Mouse (Mus musculus): ENCODE data around the gene Noto. TPM values are rescaled to one million over a fixed set of nuclear protein-coding genes. Genes with fewer than 3 reads are reported as not detected.
A peak's percentile ranks its signal among the peaks of the same experiment; 100 is the strongest.

Gene Noto
- polyA plus RNA-seq, 1 experiment from 2014 or later = not detected

- H3K9ac ChIP-seq = no peak overlapping the region
- 48% methylated on average over 5 of the region's 5 CpGs for WGBS
- H3K4me3 ChIP-seq = no peak overlapping the region
- no peaks in the 10 kb centered on the region for H3K4me1 ChIP-seq
- ATAC-seq (ENCODE audit: extremely low read depth, insufficient number of reproducible peaks, low FRiP score, low TSS enrichment) = no peak
- H3K9me3 ChIP-seq = no peaks in the 10 kb centered on the region
- H3K27me3 ChIP-seq (replicated peaks) = peaks cover 29% of the 10 kb centered on the region
- no peaks in the 10 kb centered on the region for H3K36me3 ChIP-seq
- H3K27ac ChIP-seq (replicated peaks) = no peak overlapping the region
- no peak overlapping the region for H3K4me2 ChIP-seq
Measured at GRCm38 (mm10) chr6:85388608-85389007, 35.1 kb upstream of the Noto start.

DNA sequence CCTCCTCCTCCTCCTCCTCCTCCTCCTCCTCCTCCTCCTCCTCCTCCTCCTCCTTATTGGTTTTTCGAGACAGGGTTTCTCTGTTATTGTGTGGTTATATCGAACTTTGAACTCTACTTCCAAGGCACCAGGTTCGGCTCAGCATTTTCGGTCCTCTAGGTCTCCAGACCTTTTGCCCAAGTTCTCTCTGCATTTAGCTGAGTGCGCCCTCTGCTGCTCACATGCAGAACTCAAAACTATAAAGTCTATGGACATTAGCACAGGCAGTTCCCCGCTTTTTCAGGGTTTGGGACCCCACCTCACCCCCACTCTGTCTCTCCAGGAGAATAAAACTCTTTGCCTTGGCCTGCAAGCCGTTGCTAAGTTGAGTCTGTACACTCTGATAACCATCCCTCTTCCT, 31.9 kb upstream of the Noto start:
- no peak overlapping the region for H3K27ac ChIP-seq (replicated peaks)
- H3K4me1 ChIP-seq = no peaks in the 10 kb centered on the region
- H3K36me3 ChIP-seq = no peaks in the 10 kb centered on the region
- no peak for ATAC-seq (ENCODE audit: extremely low read depth, insufficient number of reproducible peaks, low FRiP score, low TSS enrichment)
- 0 out of 2 replicates have a peak overlapping the region, but pooled peaks have one; percentile 5 for H3K9ac ChIP-seq
- H3K4me3 ChIP-seq = no peak overlapping the region
- no peak overlapping the region for H3K4me2 ChIP-seq
- 12% methylated on average over 6 of the region's 7 CpGs for WGBS
- no peaks in the 10 kb centered on the region for H3K9me3 ChIP-seq
- H3K27me3 ChIP-seq (replicated peaks) = peaks cover 16% of the 10 kb centered on the region

DNA sequence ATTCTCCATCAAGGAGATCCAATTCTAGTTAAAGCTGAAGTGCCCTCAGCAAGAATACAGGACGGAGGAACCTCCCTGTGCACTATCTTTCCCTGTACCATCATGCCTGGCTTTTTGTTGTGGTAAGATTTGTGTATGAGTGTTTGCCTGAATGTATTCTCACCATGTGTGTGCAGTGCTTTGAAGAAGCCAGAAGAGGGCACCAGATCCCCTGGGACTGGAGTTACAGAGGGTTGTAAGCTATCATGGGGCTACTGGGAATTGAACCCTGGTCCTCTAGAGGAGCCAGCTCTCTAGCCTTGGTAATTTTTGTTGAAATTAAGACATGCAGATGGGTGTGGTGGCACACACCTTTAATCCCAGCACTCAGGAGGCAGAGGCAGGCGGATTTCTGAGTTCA, 28.3 kb upstream of the Noto start:
- ATAC-seq (ENCODE audit: extremely low read depth, insufficient number of reproducible peaks, low FRiP score, low TSS enrichment) = no peak
- Histone ChIP-seq H3K4me3 (no peak overlapping the region), H3K36me3 (no peaks in the 10 kb centered on the region), H3K9ac (no peak overlapping the region), H3K4me1 (no peaks in the 10 kb centered on the region), H3K27me3 (replicated peaks) (peaks cover 5% of the 10 kb centered on the region; the same call in 1 of the 2 replicates), H3K9me3 (no peaks in the 10 kb centered on the region), H3K4me2 (no peak overlapping the region), H3K27ac (replicated peaks) (no peak overlapping the region)
- WGBS = 76% methylated on average over 2 of the region's 2 CpGs

DNA sequence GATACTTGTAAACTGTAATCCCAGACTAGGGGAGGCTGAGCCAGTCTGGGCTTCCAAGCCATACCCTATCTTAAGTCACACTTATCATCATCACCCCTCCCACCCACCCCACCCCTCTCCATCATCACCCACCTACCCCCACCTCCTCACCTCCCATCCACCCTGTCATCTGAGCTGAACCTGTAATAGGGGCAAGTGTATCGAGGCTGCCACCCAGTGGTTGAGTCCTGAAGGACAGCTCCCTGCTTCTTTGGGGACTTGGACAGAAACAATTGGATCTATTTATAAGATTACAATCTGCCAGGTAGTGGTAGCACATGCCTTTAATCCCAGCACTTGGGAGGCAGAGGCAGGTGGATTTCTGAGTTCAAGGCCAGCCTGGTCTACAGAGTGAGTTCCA, 26.5 kb upstream of the Noto start:
- no peak for ATAC-seq (ENCODE audit: extremely low read depth, insufficient number of reproducible peaks, low FRiP score, low TSS enrichment)
- H3K4me3 ChIP-seq = no peak overlapping the region
- no peaks in the 10 kb centered on the region for H3K36me3 ChIP-seq
- H3K9ac ChIP-seq = no peak overlapping the region
- 16% methylated on average over 1 of the region's 1 CpGs for WGBS
- H3K27me3 ChIP-seq (replicated peaks) = peaks cover under 1% of the 10 kb centered on the region; the same call in 1 of the 2 replicates
- H3K4me2 ChIP-seq = no peak overlapping the region
- H3K9me3 ChIP-seq = no peaks in the 10 kb centered on the region
- H3K27ac ChIP-seq (replicated peaks) = no peak overlapping the region
- H3K4me1 ChIP-seq = no peaks in the 10 kb centered on the region

- Histone ChIP-seq H3K9ac (no peak overlapping the region), H3K4me2 (no peak overlapping the region), H3K4me3 (no peak overlapping the region), H3K9me3 (no peaks in the 10 kb centered on the region), H3K4me1 (no peaks in the 10 kb centered on the region), H3K27ac (replicated peaks) (no peak overlapping the region), H3K27me3 (replicated peaks) (peaks cover 4% of the 10 kb centered on the region; the same call in 1 of the 2 replicates), H3K36me3 (no peaks in the 10 kb centered on the region)
- ATAC-seq (ENCODE audit: extremely low read depth, insufficient number of reproducible peaks, low FRiP score, low TSS enrichment) = no peak
- WGBS = 25% methylated on average over 5 of the region's 5 CpGs
Measured at GRCm38 (mm10) chr6:85399715-85400114, 24.0 kb upstream of the Noto start.

- Histone ChIP-seq H3K9me3 (no peaks in the 10 kb centered on the region), H3K4me1 (no peaks in the 10 kb centered on the region), H3K4me3 (no peak overlapping the region), H3K36me3 (no peaks in the 10 kb centered on the region), H3K9ac (no peak overlapping the region), H3K27ac (replicated peaks) (no peak overlapping the region), H3K4me2 (no peak overlapping the region), H3K27me3 (replicated peaks) (peaks cover 31% of the 10 kb centered on the region)
- no peak for ATAC-seq (ENCODE audit: extremely low read depth, insufficient number of reproducible peaks, low FRiP score, low TSS enrichment)
- 38% methylated on average over 2 of the region's 2 CpGs for WGBS
Measured at GRCm38 (mm10) chr6:85402613-85403012, 21.1 kb upstream of the Noto start.

DNA sequence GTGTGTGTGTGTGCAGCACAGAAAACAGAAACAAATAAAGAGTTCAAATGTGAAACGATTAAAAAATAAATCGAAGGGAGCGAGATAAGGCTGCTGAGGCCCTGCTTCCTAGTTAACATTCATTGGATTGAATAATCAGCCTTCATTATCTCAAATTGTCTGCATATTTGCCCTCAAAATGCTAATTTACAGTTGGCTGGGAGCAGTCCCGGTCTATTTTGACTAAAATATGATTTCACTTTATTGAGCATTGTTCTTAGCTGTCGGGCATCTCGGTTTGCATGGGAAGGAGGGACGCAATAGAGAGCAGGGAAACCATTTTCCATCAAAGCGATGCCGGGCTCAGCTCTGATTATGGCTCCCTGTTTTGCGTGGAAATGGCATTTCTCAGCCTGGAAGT, 20.6 kb upstream of the Noto start:
- Histone ChIP-seq H3K9me3 (no peaks in the 10 kb centered on the region), H3K4me3 (no peak overlapping the region), H3K4me2 (no peak overlapping the region), H3K36me3 (no peaks in the 10 kb centered on the region), H3K27ac (replicated peaks) (no peak overlapping the region), H3K27me3 (replicated peaks) (peaks cover 35% of the 10 kb centered on the region), H3K4me1 (no peaks in the 10 kb centered on the region), H3K9ac (no peak overlapping the region)
- ATAC-seq (ENCODE audit: extremely low read depth, insufficient number of reproducible peaks, low FRiP score, low TSS enrichment) = no peak
- 74% methylated on average over 10 of the region's 10 CpGs for WGBS

DNA sequence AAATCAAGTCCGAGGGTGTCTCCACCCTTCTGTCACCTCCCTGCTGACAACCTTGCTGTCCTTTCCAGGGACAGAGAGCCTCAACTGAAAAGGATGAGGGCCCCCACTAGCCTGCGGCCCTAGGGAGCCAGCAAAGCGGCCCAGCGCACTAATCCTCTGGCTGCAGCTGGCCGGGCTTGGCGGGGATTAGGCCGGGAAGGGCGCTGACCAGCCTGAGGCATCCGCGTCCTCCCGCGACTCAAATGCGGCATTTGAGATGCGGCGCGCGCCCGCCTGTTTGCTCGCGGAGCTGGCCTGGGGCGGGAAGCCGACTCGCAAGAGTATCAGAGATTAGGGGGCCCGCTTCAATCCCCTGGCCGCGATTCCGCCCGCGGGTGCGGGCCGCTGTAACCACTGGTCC, 14.7 kb upstream of the Noto start:
- peak overlapping the region; percentile 40 for H3K4me3 ChIP-seq
- no peak for ATAC-seq (ENCODE audit: extremely low read depth, insufficient number of reproducible peaks, low FRiP score, low TSS enrichment)

DNA sequence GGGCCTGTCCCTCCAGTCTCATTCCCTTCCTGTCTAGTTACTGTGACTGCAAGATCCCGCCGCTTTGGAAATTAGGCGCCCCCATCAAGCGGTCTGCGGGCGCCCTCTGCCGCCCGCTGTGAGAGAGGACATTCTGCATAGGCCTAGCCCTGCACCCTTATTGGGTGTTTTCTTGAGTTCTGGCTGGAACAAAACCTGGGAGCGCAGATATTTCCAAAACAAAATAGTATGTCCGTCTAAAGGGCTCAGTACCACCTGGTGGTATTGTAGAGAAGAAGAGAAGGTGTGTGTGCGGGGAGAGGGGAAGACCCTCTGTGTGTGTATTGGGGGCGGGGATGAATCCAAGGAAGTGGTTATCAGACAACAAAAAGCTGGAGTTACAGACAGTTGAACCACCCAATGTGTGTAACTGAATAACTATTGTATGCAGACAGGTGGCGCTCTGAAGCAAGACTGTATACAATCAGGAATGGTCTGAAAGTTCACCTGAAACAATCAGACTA, 12.9 kb upstream of the Noto start:
- Histone ChIP-seq H3K27me3 (replicated peaks) (peaks cover 70% of the 10 kb centered on the region), H3K4me1 (peaks cover 7% of the 10 kb centered on the region), H3K27ac (replicated peaks) (no peak overlapping the region), H3K9me3 (no peaks in the 10 kb centered on the region), H3K4me2 (no peak overlapping the region), H3K36me3 (no peaks in the 10 kb centered on the region), H3K4me3 (no peak overlapping the region), H3K9ac (no peak overlapping the region)
- WGBS = 14% methylated on average over 13 of the region's 13 CpGs
- no peak for ATAC-seq (ENCODE audit: extremely low read depth, insufficient number of reproducible peaks, low FRiP score, low TSS enrichment)

More for the DNA sequence above, 14.7 kb upstream of the Noto start:
- 2% methylated on average over 31 of the region's 31 CpGs for WGBS
- no peaks in the 10 kb centered on the region for H3K9me3 ChIP-seq
- H3K4me2 ChIP-seq = peak overlapping the region; percentile 64
- H3K27ac ChIP-seq (replicated peaks) = no peak overlapping the region
- peaks cover 67% of the 10 kb centered on the region for H3K27me3 ChIP-seq (replicated peaks)
- peak overlapping the region; percentile 45 for H3K9ac ChIP-seq
- H3K4me1 ChIP-seq = peaks cover 7% of the 10 kb centered on the region
- no peaks in the 10 kb centered on the region for H3K36me3 ChIP-seq

DNA sequence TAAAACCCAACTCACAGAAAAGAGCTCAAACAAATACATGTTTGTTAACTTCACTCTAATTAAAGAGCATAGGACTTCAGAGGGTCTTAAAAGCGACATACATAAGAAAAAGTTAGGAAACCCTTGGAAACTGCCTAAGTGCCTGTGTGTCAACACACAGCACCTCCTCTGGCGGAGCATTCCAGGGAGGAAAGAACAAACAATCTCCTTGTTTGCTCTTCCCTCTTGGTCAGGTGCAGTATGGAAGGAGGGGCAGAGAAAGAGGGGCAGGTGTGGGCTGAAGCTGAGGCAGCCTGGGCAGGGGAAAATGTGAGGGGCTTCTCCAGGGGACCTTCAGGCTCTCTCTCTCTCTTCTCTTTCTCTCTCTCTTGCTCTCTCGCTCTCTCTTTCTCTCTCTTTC, 7.9 kb upstream of the Noto start:
- Histone ChIP-seq H3K4me1 (no peaks in the 10 kb centered on the region), H3K9me3 (no peaks in the 10 kb centered on the region), H3K27ac (replicated peaks) (no peak overlapping the region), H3K4me2 (no peak overlapping the region), H3K36me3 (no peaks in the 10 kb centered on the region), H3K9ac (no peak overlapping the region), H3K4me3 (no peak overlapping the region), H3K27me3 (replicated peaks) (peaks cover 30% of the 10 kb centered on the region)
- WGBS = 52% methylated on average over 3 of the region's 3 CpGs
- no peak for ATAC-seq (ENCODE audit: extremely low read depth, insufficient number of reproducible peaks, low FRiP score, low TSS enrichment)

GRCm38 (mm10) chr6:85419150-85419549, 4.5 kb upstream of the Noto start:
- Histone ChIP-seq H3K9me3 (no peaks in the 10 kb centered on the region), H3K9ac (no peak overlapping the region), H3K4me3 (no peak overlapping the region), H3K27me3 (replicated peaks) (peaks cover 58% of the 10 kb centered on the region), H3K27ac (replicated peaks) (no peak overlapping the region), H3K36me3 (no peaks in the 10 kb centered on the region), H3K4me1 (peaks cover 7% of the 10 kb centered on the region), H3K4me2 (no peak overlapping the region)
- ATAC-seq (ENCODE audit: extremely low read depth, insufficient number of reproducible peaks, low FRiP score, low TSS enrichment) = no peak
- 81% methylated on average over 2 of the region's 2 CpGs for WGBS

GRCm38 (mm10) chr6:85431274-85431841, 7.7 kb downstream of the Noto start:
- Histone ChIP-seq H3K9me3 (no peaks in the 10 kb centered on the region), H3K36me3 (no peaks in the 10 kb centered on the region), H3K4me2 (peak overlapping the region; percentile 79), H3K4me3 (peak overlapping the region; percentile 98), H3K9ac (peak overlapping the region; percentile 83), H3K4me1 (peaks cover 18% of the 10 kb centered on the region), H3K27me3 (replicated peaks) (peaks cover 22% of the 10 kb centered on the region), H3K27ac (replicated peaks) (no peak overlapping the region)
- 47% methylated on average over 8 of the region's 8 CpGs for WGBS
- no peak for ATAC-seq (ENCODE audit: extremely low read depth, insufficient number of reproducible peaks, low FRiP score, low TSS enrichment)

Data from heart, embryonic 13.5 days (tissue).